Mouse (Mus musculus): ENCODE data around the gene 3300002I08Rik.

- TF ChIP-seq CTCF (IDR thresholded peaks at IDR 0.05), result no peak
- TF ChIP-seq EP300 (IDR thresholded peaks at IDR 0.05), result no peak
These were observed 63.5 kb downstream of the 3300002I08Rik start for GRCm38 (mm10) chr2:150299096-150299495.
